Mouse (Mus musculus) liver, embryonic 15.5 days (tissue): ENCODE measurements around the gene Zfp82. TPM values are rescaled to one million over a fixed set of nuclear protein-coding genes. Genes with fewer than 3 reads are reported as not detected.
A peak's percentile ranks its signal among the peaks of the same experiment; 100 is the strongest.

Experiments used
- ATAC-seq: fragments of 200-750 bp; cut with Nextera tagmentation; 2 replicates; pipeline ENCODE4 v1.8.0; 2017; ENCODE audit warnings: moderate number of reproducible peaks, mild to moderate bottlenecking, moderate library complexity; ENCODE audit not compliant: insufficient read depth
- H3K27ac ChIP-seq: fragments of 300-500 bp; sonication (generic); replicated peaks from 2 replicates; pipeline ENCODE4 v1.5.1; 2015; ENCODE audit warnings: mild to moderate bottlenecking, inconsistent platforms
- H3K27me3 ChIP-seq: fragments of 300-500 bp; sonication (generic); 2 replicates; pipeline ENCODE4 v1.6.1; 2015; ENCODE audit warnings: mild to moderate bottlenecking, inconsistent platforms
- H3K36me3 ChIP-seq: fragments of 300-500 bp; sonication (generic); replicated peaks from 2 replicates; pipeline ENCODE4 v1.6.1; 2015; ENCODE audit warnings: moderate library complexity, mild to moderate bottlenecking, inconsistent platforms
- H3K4me1 ChIP-seq: fragments of 300-500 bp; sonication (generic); replicated peaks from 2 replicates; pipeline ENCODE4 v1.6.1; 2015; ENCODE audit warnings: inconsistent platforms
- H3K4me2 ChIP-seq: fragments of 300-500 bp; sonication (generic); 2 replicates; pipeline ENCODE4 v1.6.1; 2015; ENCODE audit warnings: moderate library complexity, mild to moderate bottlenecking, inconsistent platforms
- H3K4me3 ChIP-seq: fragments of 300-500 bp; sonication (generic); replicated peaks from 2 replicates; pipeline ENCODE4 v1.5.1; 2015; ENCODE audit warnings: mild to moderate bottlenecking, inconsistent platforms
- H3K9ac ChIP-seq: fragments of 300-500 bp; sonication (generic); 2 replicates; pipeline ENCODE4 v1.6.1; 2015; ENCODE audit warnings: moderate library complexity, mild to moderate bottlenecking, inconsistent platforms
- H3K9me3 ChIP-seq: fragments of 300-500 bp; sonication (generic); replicated peaks from 2 replicates; pipeline ENCODE4 v1.6.1; 2016; ENCODE audit warnings: inconsistent platforms
- WGBS: fragments of 180-500 bp; shearing (Covaris S2); methylation state at CpG from one replicate; pipeline ENCODE4 v1.1.7; 2015; ENCODE audit warnings: mixed read lengths; ENCODE audit not compliant: insufficient replicate concordance; 5-methylcytosine and 5-hydroxymethylcytosine counted together
- microRNA-seq: library from miRNA; unstranded; fragments of <30 nt; microRNA quantifications from one replicate; pipeline ENCODE4, GENCODE M21; 2016
- polyA plus RNA-seq: library from polyadenylated mRNA; unstranded; fragments of >200 nt; fragmentation: Nextera tagmentation; extraction: Ambion mirVana; gene quantifications from 2 replicates; pipeline ENCODE4 v1.2.1, GENCODE M21; 2015

The Zfp82 gene
- polyA plus RNA-seq, 1 experiment from 2014 or later = 1.6 TPM

GRCm38 (mm10) chr7:30010551-30011195 lies 62.0 kb downstream of the Zfp82 start:
- H3K36me3 ChIP-seq = peaks cover 60% of the 10 kb centered on the region
- ATAC-seq = no peak
- no peaks in the 10 kb centered on the region for H3K9me3 ChIP-seq
- H3K4me1 ChIP-seq = no peaks in the 10 kb centered on the region
- H3K9ac ChIP-seq = no peak overlapping the region
- no peak overlapping the region for H3K4me2 ChIP-seq
- no peaks in the 10 kb centered on the region for H3K27me3 ChIP-seq
- WGBS = 76% methylated on average over 10 of the region's 10 CpGs
- no peak overlapping the region for H3K27ac ChIP-seq
- H3K4me3 ChIP-seq = no peak overlapping the region

- H3K4me1 ChIP-seq = no peaks in the 10 kb centered on the region
- 77% methylated on average over 21 of the region's 21 CpGs for WGBS
- no peaks in the 10 kb centered on the region for H3K27me3 ChIP-seq
- no peak overlapping the region for H3K4me3 ChIP-seq
- H3K36me3 ChIP-seq = peaks cover 48% of the 10 kb centered on the region
- no peaks in the 10 kb centered on the region for H3K9me3 ChIP-seq
- H3K4me2 ChIP-seq = no peak overlapping the region
- H3K27ac ChIP-seq = no peak overlapping the region
- H3K9ac ChIP-seq = no peak overlapping the region
- no peak for ATAC-seq
Observed at GRCm38 (mm10) chr7:30009321-30010085, 63.2 kb downstream of the Zfp82 start.

DNA sequence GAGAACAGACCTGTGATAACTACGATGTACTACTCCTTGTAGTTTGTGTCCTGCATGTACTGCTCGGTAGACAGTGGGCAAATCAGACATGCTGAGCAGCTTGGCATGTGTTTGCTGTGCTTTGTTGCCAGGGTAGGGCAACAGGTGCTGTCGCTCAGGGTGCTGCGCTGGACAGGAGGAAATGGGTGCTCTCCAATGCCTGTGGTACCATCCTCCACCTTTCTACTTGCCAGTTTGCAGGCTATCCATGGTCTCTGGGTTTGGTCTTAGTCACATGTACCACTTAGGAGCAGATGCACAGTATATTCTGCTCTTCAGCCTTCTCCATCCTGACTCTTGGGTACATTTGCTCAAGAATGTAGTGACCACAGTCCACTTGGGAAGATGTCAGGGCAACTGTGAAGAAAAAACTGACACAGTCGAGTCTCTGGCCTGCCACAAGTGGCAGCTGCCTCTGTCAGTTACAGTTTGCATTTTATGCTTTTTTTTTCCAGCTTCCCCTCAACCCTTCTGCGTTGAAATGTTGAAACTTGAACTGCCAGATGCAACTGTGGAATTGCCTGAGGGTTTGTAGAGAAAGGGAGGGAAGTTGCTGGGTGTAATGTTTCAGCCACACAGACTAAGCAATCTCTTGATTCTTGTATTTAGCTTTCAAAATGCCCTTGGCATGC lies 64.5 kb downstream of the Zfp82 start:
- Histone ChIP-seq H3K4me3 (no peak overlapping the region), H3K9ac (no peak overlapping the region), H3K4me2 (no peak overlapping the region), H3K9me3 (no peaks in the 10 kb centered on the region), H3K4me1 (no peaks in the 10 kb centered on the region), H3K27me3 (no peaks in the 10 kb centered on the region), H3K36me3 (peaks cover 35% of the 10 kb centered on the region), H3K27ac (0 out of 2 replicates have a peak overlapping the region, but pooled peaks have one; percentile 24)
- ATAC-seq = no peak
- WGBS = 66% methylated on average over 6 of the region's 6 CpGs

DNA sequence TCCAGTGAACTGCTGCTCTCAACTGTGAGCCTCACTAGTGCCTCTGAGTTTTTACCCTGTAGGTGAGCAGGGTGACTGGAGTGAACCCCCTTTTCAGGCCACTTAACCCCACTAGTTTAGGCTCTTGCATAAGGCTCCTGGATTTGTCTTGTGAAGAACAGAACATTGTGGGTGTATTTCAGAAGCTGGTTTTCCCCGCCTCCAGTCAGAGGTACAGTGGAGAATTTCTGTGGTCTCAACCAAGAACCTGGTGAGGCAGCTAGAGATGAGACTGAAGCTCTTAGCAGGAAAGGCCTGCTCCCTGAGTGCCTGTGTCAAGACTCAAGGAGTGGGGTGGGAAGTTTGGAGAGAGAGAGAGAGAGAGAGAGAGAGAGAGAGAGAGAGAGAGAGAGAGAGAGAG lies 65.1 kb downstream of the Zfp82 start:
- H3K27ac ChIP-seq = no peak overlapping the region
- no peaks in the 10 kb centered on the region for H3K27me3 ChIP-seq
- H3K9ac ChIP-seq = no peak overlapping the region
- no peaks in the 10 kb centered on the region for H3K4me1 ChIP-seq
- ATAC-seq = no peak
- H3K4me2 ChIP-seq = no peak overlapping the region
- no peak overlapping the region for H3K4me3 ChIP-seq
- no peaks in the 10 kb centered on the region for H3K9me3 ChIP-seq
- peaks cover 36% of the 10 kb centered on the region for H3K36me3 ChIP-seq
- WGBS = 58% methylated on average over 1 of the region's 1 CpGs

Small RNA genes lying within 50 kb of the gene (microRNA-seq; reads per million reads assigned to microRNA genes)
- gene Gm23368 = not detected

Other genes with a start within 250 kb of the Zfp82 start
- 0.36 and 0.83 TPM in 2 replicates for gene Zfp940, start 219.2 kb downstream of the Zfp82 start, polyA plus RNA-seq
- 0.91 and 0.97 TPM in 2 replicates for gene Zfp420, start 212.9 kb downstream of the Zfp82 start, polyA plus RNA-seq
- gene Zfp27, start 166.3 kb downstream of the Zfp82 start, polyA plus RNA-seq = 1.4 and 1.7 TPM in 2 replicates
- gene Zfp383, start 164.7 kb downstream of the Zfp82 start, polyA plus RNA-seq = 0.35 and 0.39 TPM in 2 replicates
- 1.5 and 1.8 TPM in 2 replicates for gene Zfp74, start 118.8 kb downstream of the Zfp82 start, polyA plus RNA-seq
- gene Zfp568, start 88.9 kb downstream of the Zfp82 start, polyA plus RNA-seq = 8.2 and 12.5 TPM in 2 replicates
- 0.37 and 0.53 TPM in 2 replicates for gene Zfp14, start 21.5 kb downstream of the Zfp82 start, polyA plus RNA-seq
- not detected in 2 replicates for gene Gm26920, start 17.5 kb upstream of the Zfp82 start, polyA plus RNA-seq
- gene Zfp566, start 17.6 kb upstream of the Zfp82 start, polyA plus RNA-seq = 1.4 and 1.9 TPM in 2 replicates
- 12.2 and 13.4 TPM in 2 replicates for gene Zfp260, start 21.9 kb upstream of the Zfp82 start, polyA plus RNA-seq
- 1.4 and 1.6 TPM in 2 replicates for gene Zfp382, start 49.0 kb upstream of the Zfp82 start, polyA plus RNA-seq
- gene Zfp146, start 96.8 kb upstream of the Zfp82 start, polyA plus RNA-seq = 4.2 and 4.5 TPM in 2 replicates
- gene Cox7a1, start 111.2 kb upstream of the Zfp82 start, polyA plus RNA-seq = 5.6 and 7.7 TPM in 2 replicates
- gene Capns1, start 125.9 kb upstream of the Zfp82 start, polyA plus RNA-seq = 36.2 and 40.8 TPM in 2 replicates
- gene Polr2i, start 159.0 kb upstream of the Zfp82 start, polyA plus RNA-seq = 43.3 and 44.4 TPM in 2 replicates
- gene Tbcb, start 159.4 kb upstream of the Zfp82 start, polyA plus RNA-seq = 42.0 and 44.0 TPM in 2 replicates
- not detected in 2 replicates for gene Ovol3, start 162.8 kb upstream of the Zfp82 start, polyA plus RNA-seq
- gene Thap8, start 207.2 kb upstream of the Zfp82 start, polyA plus RNA-seq = 0.17 TPM in 2 replicates
- gene Wdr62, start 207.5 kb upstream of the Zfp82 start, polyA plus RNA-seq = 8.1 and 8.9 TPM in 2 replicates
- 0.55 and 0.76 TPM in 2 replicates for gene Clip3, start 218.8 kb upstream of the Zfp82 start, polyA plus RNA-seq
- 15.9 and 16.5 TPM in 2 replicates for gene Alkbh6, start 235.8 kb upstream of the Zfp82 start, polyA plus RNA-seq
- 15.7 and 20.2 TPM in 2 replicates for gene Syne4, start 241.9 kb upstream of the Zfp82 start, polyA plus RNA-seq
- 1.4 and 2.0 TPM in 2 replicates for gene E130208F15Rik, start 248.8 kb upstream of the Zfp82 start, polyA plus RNA-seq